Mouse (Mus musculus) ES-E14 (cell line): ENCODE results near the gene Nkain2.

Source experiments
- CHD2 ChIP-seq: IDR thresholded peaks from 2 replicates; pipeline ENCODE4 v1.6.1; 2014; ENCODE audit warnings: mild to moderate bottlenecking, low read depth, low read length, inconsistent platforms
- HCFC1 ChIP-seq: IDR thresholded peaks from 2 replicates; pipeline ENCODE4 v1.6.1; 2012; ENCODE audit warnings: low read length, inconsistent platforms, borderline replicate concordance; ENCODE audit not compliant: insufficient read depth
- MAFK ChIP-seq: IDR thresholded peaks from 2 replicates; pipeline ENCODE4 v1.6.1; 2014; ENCODE audit warnings: mild to moderate bottlenecking, low read depth, low read length, inconsistent platforms; ENCODE audit not compliant: insufficient read depth
- ZC3H11A ChIP-seq: IDR thresholded peaks from 2 replicates; pipeline ENCODE4 v1.6.1; 2012; ENCODE audit warnings: low read depth, mild to moderate bottlenecking, inconsistent platforms, low read length, borderline replicate concordance
- ZNF384 ChIP-seq: IDR thresholded peaks from 2 replicates; pipeline ENCODE4 v1.6.1; 2012; ENCODE audit warnings: low read depth, low read length, inconsistent platforms

GRCm38 (mm10) chr10:32889652-32890506, at the start of gene Nkain2:
- TF ChIP-seq ZC3H11A (no peak), HCFC1 (0 out of 2 replicates have a peak, but pooled peaks have one; percentile 21), MAFK (no peak), ZNF384 (no peak), CHD2 (no peak)
